ENCODE assay signal across 13 mouse cellular contexts in genomic region chr1:167119439-167119838, GRCm38 (mm10).
A peak's percentile ranks its signal among the peaks of the same experiment; 100 is the strongest.
DNase-seq lines count a peak whose midpoint lies in the region; ATAC-seq and TF ChIP-seq lines count a peak whose summit lies in the region.
"Had no signal": no experiment of that assay in that cellular context is flagged by ENCODE, and none has a peak within 500 bp of the region (broad histone marks: within the 10 kb centered on the region; RNA-seq: fewer than 3 reads in every experiment).

No protein-coding gene starts in this region.

- peaks cover 39% of the 10 kb centered on the region for H3K4me1 ChIP-seq in forebrain, embryonic 13.5 days
- H3K4me1 ChIP-seq in olfactory bulb, adult 2 months (ENCODE audit: control insufficient read depth, insufficient read depth, low read length) = peaks cover 15% of the 10 kb centered on the region
- H3K4me1 ChIP-seq: liver, embryonic 15.5 days had no signal

- DNase-seq in frontal cortex, adult 2 months (ENCODE audit: extremely low spot score in 1 of 2, low spot score in 1 of 2) = peak; percentile 23 to 48
- DNase-seq in left cerebral cortex, adult 8-10 months (ENCODE audit: low spot score in 2 of 2) = peak; percentile 14 to 26
- DNase-seq in adrenal gland, postnatal 14 days = no peak
- DNase-seq in urinary bladder, postnatal 36 days (ENCODE audit: low spot score in 2 of 2) = no peak
- DNase-seq in lung, postnatal 4 days = no peak
- DNase-seq in testis, postnatal 14 days (ENCODE audit: low spot score) = no peak
- DNase-seq: cerebellum, adult 2 months; heart, postnatal 4 days; spleen, adult 18-20 months had no signal

- H3K9ac ChIP-seq in forebrain, embryonic 13.5 days = no peak overlapping the region
- H3K9ac ChIP-seq: liver, embryonic 15.5 days had no signal

- no peak for TF ChIP-seq POLR2A in olfactory bulb, adult 2 months (IDR thresholded peaks at IDR 0.05; ENCODE audit: insufficient read depth, low read depth, low read length)

- peak overlapping the region; percentile 55; the same call in 1 of the 2 replicates for H3K27ac ChIP-seq in forebrain, embryonic 13.5 days
- H3K27ac ChIP-seq in olfactory bulb, adult 2 months (ENCODE audit: insufficient read depth, low read depth, low read length) = 0 out of 2 replicates have a peak overlapping the region, but pooled peaks have one; percentile 27
- H3K27ac ChIP-seq: liver, embryonic 15.5 days had no signal

- ATAC-seq in forebrain, embryonic 13.5 days = peak; percentile 60
- ATAC-seq: activated CD4-positive, CD25-positive, alpha-beta regulatory T cell, adult 4 months had no signal

- TF ChIP-seq CTCF in olfactory bulb, adult 2 months (IDR thresholded peaks at IDR 0.05; ENCODE audit: insufficient read depth, low read depth, low read length) = no peak

- no peaks in the 10 kb centered on the region for H3K9me3 ChIP-seq in forebrain, embryonic 13.5 days (replicated peaks)
- H3K9me3 ChIP-seq: liver, embryonic 15.5 days had no signal

- WGBS in forebrain, embryonic 13.5 days = 45% methylated on average over 8 of the region's 8 CpGs
- 30% methylated on average over 8 of the region's 8 CpGs for WGBS in olfactory bulb, adult 2 months

- H3K27me3 ChIP-seq in forebrain, embryonic 13.5 days = no peaks in the 10 kb centered on the region
- H3K27me3 ChIP-seq: liver, embryonic 15.5 days had no signal

- no peak overlapping the region for H3K4me3 ChIP-seq in forebrain, embryonic 13.5 days
- H3K4me3 ChIP-seq in olfactory bulb, adult 2 months (ENCODE audit: insufficient read depth, low read depth, low read length) = no peak overlapping the region
- H3K4me3 ChIP-seq: liver, embryonic 15.5 days had no signal

- H3K4me2 ChIP-seq in forebrain, embryonic 13.5 days = 0 out of 2 replicates have a peak overlapping the region, but pooled peaks have one; percentile 3
- H3K4me2 ChIP-seq: liver, embryonic 15.5 days had no signal

- H3K36me3 ChIP-seq in forebrain, embryonic 13.5 days (ENCODE audit: poor library complexity, severe bottlenecking) = no peaks in the 10 kb centered on the region
- H3K36me3 ChIP-seq: liver, embryonic 15.5 days had no signal

Comparison
In these comparisons a context has a peak if more than half of its experiments do, and no peak if none do; other contexts are left out.
1. DNase-seq: peak in frontal cortex, adult 2 months (2 of 2) and left cerebral cortex, adult 8-10 months (2 of 2); none in adrenal gland, postnatal 14 days (single experiment), urinary bladder, postnatal 36 days (0 of 2), lung, postnatal 4 days (0 of 2) and testis, postnatal 14 days (single experiment).